Mouse (Mus musculus) spleen, postnatal 4 days (tissue): Measurements from ENCODE around the gene Mob1b.

Experiments used
- DNase-seq, 2 experiments: peaks; one replicate each; pipeline ENCODE4 v3.0.0; 2022; ENCODE audit warnings: low spot score in 2 of 2

The Mob1b gene

DNA sequence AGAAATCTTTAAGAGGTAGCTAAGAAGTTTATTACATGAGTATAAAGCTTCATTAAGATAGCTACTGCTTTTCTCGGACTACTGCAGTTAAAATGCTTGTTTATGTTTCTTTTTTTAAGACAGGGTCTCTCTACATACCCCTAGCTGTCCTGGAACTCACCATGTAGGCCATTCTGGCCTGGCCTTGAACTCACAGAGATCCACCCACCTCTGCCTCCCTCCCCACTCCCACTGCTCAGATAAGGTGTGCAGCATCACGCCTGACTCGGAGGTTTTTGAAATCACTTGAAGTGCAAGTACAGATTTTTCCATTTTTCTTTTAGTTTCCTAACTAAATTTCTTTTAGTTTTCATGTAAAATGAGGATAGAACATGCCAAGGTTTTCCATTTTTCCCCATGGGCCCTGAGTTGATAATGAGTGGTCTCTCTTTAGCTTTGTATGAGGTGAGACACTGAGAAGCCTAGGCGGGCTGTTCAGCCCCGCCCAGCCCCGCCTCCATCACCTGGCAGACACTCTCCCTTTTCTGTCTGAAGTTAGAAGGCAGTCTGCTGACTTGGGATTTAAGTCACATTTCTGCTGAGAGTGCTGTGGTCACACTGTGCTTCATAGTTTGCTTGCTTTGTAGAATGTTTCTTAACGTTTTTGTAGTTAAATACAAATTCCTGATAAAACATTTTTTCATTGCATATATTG lies 61.6 kb downstream of the Mob1b start:
- DNase-seq: no peak

DNA sequence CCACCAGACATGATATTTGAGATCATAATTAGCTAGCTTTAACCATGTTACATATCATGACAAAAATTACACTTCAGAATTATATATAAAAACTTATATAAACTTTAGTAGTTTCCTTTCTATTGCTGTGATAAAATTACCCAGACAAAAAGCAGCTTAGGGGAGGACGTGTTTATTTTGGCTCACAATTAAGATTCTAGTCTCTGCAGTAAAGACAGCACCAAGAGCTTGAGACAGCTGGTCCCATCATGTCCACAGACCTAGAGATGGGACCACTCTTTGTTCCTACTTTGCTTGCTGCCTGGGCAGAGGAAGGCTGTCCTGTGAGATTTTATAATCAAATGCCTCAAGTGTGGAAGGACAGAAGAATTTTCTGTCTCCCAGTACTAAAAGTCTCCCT lies 64.4 kb downstream of the Mob1b start:
- DNase-seq: no peak

DNA sequence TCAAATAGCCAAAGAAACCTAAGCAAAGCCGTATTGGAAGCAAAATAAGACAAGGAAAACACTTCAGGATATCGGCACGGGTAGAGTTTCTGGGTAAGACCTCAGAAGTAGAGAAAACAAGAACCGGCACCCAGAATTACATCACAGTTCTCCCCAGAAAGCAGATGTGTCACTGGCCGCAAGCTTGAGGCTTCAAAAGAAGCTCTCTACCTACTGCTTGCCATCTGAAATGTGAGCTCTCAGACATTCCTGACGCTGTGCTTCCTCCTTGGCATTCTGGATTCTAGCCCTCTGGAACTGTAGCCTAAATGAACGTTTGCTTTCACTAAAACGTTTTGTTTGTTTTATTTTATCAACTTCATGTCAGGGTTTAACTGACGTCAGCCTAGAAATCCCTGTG lies 70.0 kb downstream of the Mob1b start:
- no peak for DNase-seq

DNA sequence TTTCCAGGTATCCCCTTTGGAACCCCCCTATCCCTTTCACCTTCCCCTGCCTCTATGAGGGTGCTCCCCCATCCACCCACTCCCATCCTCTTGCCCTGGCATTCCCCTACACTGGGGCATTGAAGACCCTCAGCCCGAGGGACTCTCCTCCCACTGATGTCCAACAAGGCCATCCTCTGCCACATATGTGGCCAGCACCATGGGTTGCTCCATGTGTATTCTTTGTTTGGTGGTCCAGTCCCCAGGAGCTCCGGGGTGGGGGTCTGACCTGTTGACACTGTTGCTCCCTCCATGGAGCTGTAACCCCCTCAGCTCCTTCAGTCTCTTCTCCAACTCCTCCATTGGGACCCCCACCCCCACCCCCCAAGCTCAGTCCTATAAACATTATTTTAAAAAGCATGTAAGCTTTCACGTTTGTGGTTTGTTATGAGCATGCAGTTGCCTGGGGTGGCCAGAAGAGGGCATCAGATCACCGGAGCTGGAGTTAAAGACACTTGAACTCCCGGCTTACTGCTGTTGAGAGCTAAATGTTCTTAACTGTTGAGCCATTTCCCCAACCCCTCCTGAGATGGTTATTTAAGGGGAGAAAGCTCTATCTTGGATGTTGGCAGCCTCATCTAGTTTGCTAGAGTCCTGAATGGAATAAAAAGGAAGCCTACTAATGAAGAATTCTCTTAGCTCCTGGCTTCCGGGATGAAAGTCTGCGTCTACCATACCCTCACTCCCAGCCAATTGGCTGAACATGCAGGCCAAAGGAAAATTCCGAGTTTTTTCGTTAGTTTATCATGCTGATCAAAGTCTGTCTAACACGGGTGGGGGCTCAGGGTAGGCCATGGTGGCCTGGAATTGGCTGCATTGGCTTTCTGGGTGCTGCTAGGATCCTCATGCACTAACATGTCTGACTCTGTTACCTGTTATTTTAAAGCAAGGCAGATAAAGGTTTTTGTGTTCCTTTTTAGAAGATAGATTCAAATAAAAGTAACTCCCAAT lies 70.9 kb downstream of the Mob1b start:
- peak; percentile 38 to 70 for DNase-seq

DNA sequence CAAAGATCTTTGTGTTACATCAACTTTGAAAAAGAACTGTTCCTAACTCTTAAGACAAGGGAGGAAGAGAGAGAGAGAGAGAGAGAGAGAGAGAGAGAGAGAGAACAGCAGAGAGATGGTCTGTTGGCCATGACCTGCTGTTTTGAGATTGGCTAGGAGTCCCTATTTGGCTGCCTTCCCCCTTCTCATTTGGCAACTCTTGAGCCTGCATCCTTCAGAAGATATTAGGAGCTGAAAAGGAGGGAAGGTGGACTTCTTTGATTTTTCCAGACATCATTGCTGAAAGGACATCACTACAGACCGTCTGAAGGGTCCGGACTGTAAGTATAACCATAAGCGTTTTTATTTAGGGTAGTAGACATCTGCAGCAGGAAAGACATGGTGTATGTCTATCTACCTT lies 73.0 kb downstream of the Mob1b start:
- no peak for DNase-seq

DNA sequence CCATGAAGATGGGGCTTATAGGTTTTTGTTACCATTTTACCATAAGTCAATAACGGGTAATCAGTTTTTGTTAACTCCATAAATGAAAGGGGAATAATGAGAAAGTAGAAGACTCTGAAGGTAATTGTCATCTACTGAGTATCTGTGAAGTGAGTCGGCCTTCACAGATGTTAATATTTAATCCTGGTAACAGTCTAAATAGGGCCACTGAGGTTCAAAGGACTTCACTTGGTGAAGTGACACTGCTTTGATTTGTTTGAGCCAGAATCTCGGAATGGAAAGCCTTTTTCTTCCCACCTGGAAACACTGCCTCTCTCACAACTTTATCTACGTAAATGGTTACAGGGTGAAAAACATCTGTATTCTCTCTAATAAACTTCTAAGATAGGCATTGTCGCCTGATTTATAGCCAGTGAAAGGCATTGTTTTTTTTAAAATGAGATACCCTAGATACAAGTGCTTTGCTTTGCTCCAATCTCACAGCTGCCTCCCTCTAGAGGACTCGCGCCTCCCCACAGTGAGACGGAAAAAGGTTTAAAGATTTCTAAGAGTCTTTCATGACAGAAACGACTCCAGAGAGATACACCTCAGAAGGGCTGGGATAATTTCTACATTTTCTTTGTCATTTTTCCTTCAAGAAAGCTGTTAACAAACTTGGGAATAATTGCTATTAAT lies 75.4 kb downstream of the Mob1b start:
- no peak for DNase-seq

DNA sequence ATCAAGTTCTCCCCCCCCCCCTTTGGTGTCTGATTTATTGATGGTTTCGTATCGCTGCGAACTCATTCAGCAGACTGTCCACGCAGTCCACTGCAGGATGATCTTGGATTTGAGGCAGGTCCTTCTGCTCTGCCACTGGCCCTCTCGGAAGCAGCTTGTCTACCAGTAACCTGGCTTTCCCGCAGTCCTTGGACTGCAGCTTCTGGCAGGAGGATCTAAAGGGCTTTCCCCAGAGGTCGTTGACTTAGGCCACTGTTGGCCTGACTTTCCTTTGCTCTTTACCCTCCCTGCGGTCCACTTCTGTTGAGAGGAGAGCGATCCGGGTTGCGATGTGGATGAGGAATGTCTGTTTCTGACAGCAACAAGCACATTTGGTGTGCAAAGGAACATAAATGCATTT lies 75.9 kb downstream of the Mob1b start:
- DNase-seq: no peak

DNA sequence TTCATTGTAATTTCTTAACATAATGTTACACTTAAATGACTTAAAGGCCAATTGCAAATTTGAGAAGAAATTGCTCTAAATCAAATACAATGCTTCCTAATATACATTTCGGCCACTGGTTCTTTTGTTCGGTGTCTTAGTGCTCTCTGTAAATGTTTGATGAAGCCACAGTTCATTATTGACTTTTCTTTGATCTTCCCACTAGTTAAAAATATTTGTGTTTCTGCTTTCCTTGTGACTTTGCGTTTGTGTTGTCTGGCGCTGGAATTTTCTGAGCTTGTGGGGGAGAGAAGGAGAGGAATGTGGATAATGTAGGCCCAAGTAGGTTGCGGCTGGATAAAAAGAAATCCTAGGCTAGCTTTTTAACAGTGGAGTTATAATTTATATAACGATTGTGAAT lies 76.5 kb downstream of the Mob1b start:
- DNase-seq: no peak

DNA sequence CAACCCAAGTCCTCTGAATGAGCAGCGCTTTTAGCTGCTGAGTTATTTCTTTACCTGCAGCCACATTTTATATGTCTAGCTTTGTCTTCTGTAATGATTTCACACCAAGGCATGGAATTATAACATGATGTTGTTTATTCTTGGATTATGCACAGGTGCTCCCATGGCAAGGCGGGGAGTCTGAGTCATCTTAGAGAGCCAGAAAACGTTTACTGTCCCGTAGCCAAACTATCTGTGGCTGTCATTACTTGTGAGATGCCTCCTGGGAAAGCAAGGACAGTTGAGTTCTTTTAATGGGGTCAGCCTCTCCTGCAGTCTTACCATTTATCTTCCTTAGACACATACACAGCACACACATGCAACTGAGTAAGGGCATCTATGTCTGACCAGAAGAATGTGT lies 85.0 kb downstream of the Mob1b start:
- no peak for DNase-seq

DNA sequence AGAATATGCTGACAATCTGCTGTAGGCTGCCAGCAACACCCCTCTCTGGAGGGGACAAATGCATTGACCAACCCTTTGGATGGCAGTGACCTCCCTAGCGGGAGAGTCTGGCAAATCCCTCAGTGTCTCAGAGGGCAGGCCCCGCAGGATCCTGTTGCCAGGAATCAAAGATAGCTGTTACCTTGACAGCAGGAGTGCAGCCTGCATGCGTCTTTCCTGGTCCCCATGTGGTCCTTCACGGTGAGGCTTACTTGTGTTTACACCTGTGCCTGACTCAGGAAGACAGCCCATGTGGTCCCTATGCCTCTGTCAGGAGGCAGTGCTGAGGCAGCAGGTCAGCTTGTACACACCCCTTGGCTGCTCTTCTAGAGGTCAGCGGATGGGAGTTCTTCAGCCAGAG lies 85.6 kb downstream of the Mob1b start:
- DNase-seq: no peak

DNA sequence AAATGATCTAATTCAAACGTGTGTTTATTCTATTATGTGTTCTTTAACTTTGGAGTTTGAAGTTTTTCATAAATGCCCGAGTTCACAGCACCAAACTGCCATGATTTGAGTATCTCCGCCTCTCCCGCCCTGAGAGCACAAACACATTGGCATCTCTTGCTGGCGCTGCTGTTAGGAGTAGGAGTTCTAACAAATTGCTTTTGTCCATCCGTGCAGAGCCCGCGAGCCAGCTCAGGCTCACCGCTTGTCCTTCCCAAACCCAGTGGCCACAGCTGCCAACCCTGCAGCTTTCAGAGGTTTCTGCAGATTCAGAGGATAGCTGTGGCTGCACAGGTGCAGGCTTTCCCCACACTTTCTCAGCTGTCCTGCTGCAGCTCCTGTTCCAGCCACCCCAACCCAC lies 86.7 kb downstream of the Mob1b start:
- no peak for DNase-seq

DNA sequence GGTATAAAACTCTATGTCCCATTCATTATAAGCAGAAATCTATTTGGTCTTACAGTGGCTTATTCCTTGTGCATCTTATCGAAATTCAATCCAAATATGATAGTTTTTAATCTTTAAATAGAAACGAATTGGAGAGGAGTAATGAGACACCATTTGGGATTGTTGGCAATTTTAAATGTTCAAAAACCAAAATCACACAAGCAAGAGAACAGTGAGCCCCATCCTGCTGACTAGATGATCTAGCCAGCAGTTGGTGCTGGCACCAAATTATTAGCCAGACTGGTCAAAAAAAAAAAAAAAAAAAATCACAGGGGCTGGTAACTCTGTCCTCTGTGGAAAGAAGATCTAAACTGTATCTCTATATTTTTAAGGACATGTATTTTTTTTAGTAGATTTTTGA lies 92.5 kb downstream of the Mob1b start:
- no peak for DNase-seq
